Mouse (Mus musculus) CH12.LX (cell line): ENCODE measurements around the gene Csmd2. TPM values are rescaled to one million over a fixed set of nuclear protein-coding genes. Genes with fewer than 3 reads are reported as not detected.

Source experiments
- DNase-seq: peaks from one replicate; pipeline ENCODE4 v3.0.0-alpha.2; 2013; ENCODE audit errors: extremely low read depth
- H3K27ac ChIP-seq: 2 replicates; pipeline ENCODE4 v1.5.1; 2012; ENCODE audit warnings: low read depth, mild to moderate bottlenecking, control low read depth, moderate library complexity; ENCODE audit not compliant: insufficient read depth
- H3K27me3 ChIP-seq: replicated peaks from 2 replicates; pipeline ENCODE3; 2012; ENCODE audit warnings: inconsistent platforms
- H3K36me3 ChIP-seq, 2 experiments: replicated peaks in 1 of 2; 2 replicates each; pipeline versions ENCODE3 to v1.6.1; 2012; ENCODE audit warnings: inconsistent platforms in 1 of 2, low read length in 1 of 2, mild to moderate bottlenecking in 1 of 2, mixed read lengths in 1 of 2, moderate library complexity in 1 of 2; ENCODE audit not compliant: control insufficient read depth in 1 of 2, insufficient read depth in 1 of 2
- H3K4me1 ChIP-seq, 2 experiments: 2 replicates each; pipeline ENCODE4 v1.6.1; 2012; ENCODE audit warnings: inconsistent platforms in 1 of 2, moderate library complexity in 1 of 2; ENCODE audit not compliant: insufficient read depth in 2 of 2, control insufficient read depth in 1 of 2
- H3K4me2 ChIP-seq: 2 replicates; pipeline ENCODE4 v1.6.1; 2012; ENCODE audit warnings: low read depth, mild to moderate bottlenecking, control low read depth; ENCODE audit not compliant: poor library complexity, insufficient read depth, severe bottlenecking
- H3K4me3 ChIP-seq, 3 experiments: fragments of 150-350 bp in 1 of 3; sonication (generic) in 1 of 3; replicated peaks in 1 of 3; 2 replicates each; pipeline versions ENCODE3 to v1.5.1; 2011 to 2012; ENCODE audit warnings: low read depth in 2 of 3, low read length in 2 of 3, mild to moderate bottlenecking in 2 of 3, moderate library complexity in 2 of 3, control low read depth in 1 of 3, improper control_type of control experiment in 1 of 3, inconsistent platforms in 1 of 3, mixed read lengths in 1 of 3; ENCODE audit not compliant: poor library complexity in 1 of 3
- H3K79me2 ChIP-seq: replicated peaks from 2 replicates; pipeline ENCODE4 v1.6.1; 2012; ENCODE audit warnings: mild to moderate bottlenecking, moderate library complexity; ENCODE audit not compliant: control insufficient read depth, poor library complexity, insufficient read depth, severe bottlenecking; ENCODE audit errors: extremely low read depth
- H3K9ac ChIP-seq: 2 replicates; pipeline ENCODE4 v1.6.1; 2012; ENCODE audit warnings: low read depth, mild to moderate bottlenecking, control low read depth, moderate library complexity; ENCODE audit not compliant: insufficient read depth
- H3K9me3 ChIP-seq: replicated peaks from 2 replicates; pipeline ENCODE3; 2012; ENCODE audit warnings: low read length, inconsistent platforms, mixed read lengths
- BHLHE40 ChIP-seq: IDR thresholded peaks from 2 replicates; pipeline ENCODE4 v1.6.1; 2011; ENCODE audit warnings: mild to moderate bottlenecking, low read depth, low read length, improper control_type of control experiment
- CTCF ChIP-seq, 2 experiments: IDR thresholded peaks in 1 of 2; conservative IDR thresholded peaks in 1 of 2; 2 replicates each; pipeline ENCODE4 v1.5.1; 2011 to 2012; ENCODE audit warnings: low read depth in 2 of 2, low read length in 2 of 2, improper control_type of control experiment in 1 of 2, inconsistent platforms in 1 of 2, mild to moderate bottlenecking in 1 of 2, moderate library complexity in 1 of 2
- EP300 ChIP-seq: IDR thresholded peaks from 2 replicates; pipeline ENCODE4 v1.6.1; 2011; ENCODE audit warnings: low read length, improper control_type of control experiment
- ETS1 ChIP-seq: conservative IDR thresholded peaks from 2 replicates; pipeline ENCODE4 v1.6.1; 2012; ENCODE audit warnings: low read depth, mild to moderate bottlenecking, inconsistent platforms, low read length, improper control_type of control experiment, moderate library complexity
- GABPA ChIP-seq: IDR thresholded peaks from 2 replicates; pipeline ENCODE4 v1.6.1; 2012; ENCODE audit warnings: low read depth, low read length, improper control_type of control experiment, inconsistent platforms; ENCODE audit not compliant: insufficient replicate concordance
- HCFC1 ChIP-seq: IDR thresholded peaks from 2 replicates; pipeline ENCODE4 v1.6.1; 2012; ENCODE audit warnings: low read depth, mild to moderate bottlenecking, inconsistent platforms, low read length, improper control_type of control experiment
- JUN ChIP-seq: IDR thresholded peaks from 2 replicates; pipeline ENCODE4 v1.6.1; 2011; ENCODE audit warnings: low read depth, mild to moderate bottlenecking, low read length, improper control_type of control experiment, moderate library complexity; ENCODE audit not compliant: insufficient read depth
- KAT2A ChIP-seq: IDR thresholded peaks from 2 replicates; pipeline ENCODE4 v1.6.1; 2012; ENCODE audit warnings: low read length, improper control_type of control experiment, inconsistent platforms; ENCODE audit not compliant: insufficient replicate concordance
- MAZ ChIP-seq: IDR thresholded peaks from 2 replicates; pipeline ENCODE4 v1.6.1; 2012; ENCODE audit warnings: low read depth, mild to moderate bottlenecking, inconsistent platforms, low read length, improper control_type of control experiment, moderate library complexity
- MXI1 ChIP-seq: IDR thresholded peaks from 2 replicates; pipeline ENCODE4 v1.6.1; 2011; ENCODE audit warnings: mild to moderate bottlenecking, low read depth, low read length, improper control_type of control experiment
- NRF1 ChIP-seq: IDR thresholded peaks from 2 replicates; pipeline ENCODE4 v1.6.1; 2014; ENCODE audit warnings: low read depth, mild to moderate bottlenecking, inconsistent platforms, low read length, improper control_type of control experiment, moderate library complexity
- PAX5 ChIP-seq: IDR thresholded peaks from 2 replicates; pipeline ENCODE4 v1.6.1; 2012; ENCODE audit warnings: low read length, inconsistent platforms, mixed read lengths
- POLR2AphosphoS2 ChIP-seq: IDR thresholded peaks from 2 replicates; pipeline ENCODE4 v1.6.1; 2011; ENCODE audit warnings: low read depth, low read length, improper control_type of control experiment
- RAD21 ChIP-seq: IDR thresholded peaks from 2 replicates; pipeline ENCODE4 v1.6.1; 2011; ENCODE audit warnings: low read depth, mild to moderate bottlenecking, low read length, improper control_type of control experiment, moderate library complexity
- TBP ChIP-seq: conservative IDR thresholded peaks from 2 replicates; pipeline ENCODE4 v1.6.1; 2011; ENCODE audit warnings: low read depth, low read length, improper control_type of control experiment
- TCF12 ChIP-seq: IDR thresholded peaks from 2 replicates; pipeline ENCODE4 v1.6.1; 2014; ENCODE audit warnings: low read depth, mild to moderate bottlenecking, inconsistent platforms, low read length, improper control_type of control experiment
- USF2 ChIP-seq: conservative IDR thresholded peaks from 2 replicates; pipeline ENCODE4 v1.6.1; 2011; ENCODE audit warnings: low read depth, low read length, improper control_type of control experiment
- ZC3H11A ChIP-seq: IDR thresholded peaks from 2 replicates; pipeline ENCODE4 v1.6.1; 2012; ENCODE audit warnings: low read depth, mild to moderate bottlenecking, inconsistent platforms, low read length, improper control_type of control experiment
- ZKSCAN1 ChIP-seq: IDR thresholded peaks from 2 replicates; pipeline ENCODE4 v1.6.1; 2012; ENCODE audit warnings: low read depth, inconsistent platforms, low read length, improper control_type of control experiment, borderline replicate concordance
- ZNF384 ChIP-seq: IDR thresholded peaks from 2 replicates; pipeline ENCODE4 v1.6.1; 2012; ENCODE audit warnings: low read depth, low read length, improper control_type of control experiment, inconsistent platforms
- dilution Hi-C: fragments of 300-500 bp; cut with MboI; formaldehyde crosslinking; loops from 2 replicates; pipeline ENCODE4 v1.14.3; 2020; ENCODE audit warnings: low sequenced_read_pairs; ENCODE audit not compliant: extremely low pct_unique_long_range_greater_than_20kb, extremely low pct_ligation_motif_present
- in situ Hi-C: fragments of 300-500 bp; cut with MboI; formaldehyde crosslinking; loops from 3 replicates; pipeline ENCODE4 v1.14.3; 2019; ENCODE audit warnings: low sequenced_read_pairs, low pct_ligation_motif_present, low pct_unique_long_range_greater_than_20kb, mixed read lengths
- polyA plus RNA-seq: library from polyadenylated mRNA; unstranded; fragments of >175 nt; gene quantifications from 2 replicates; pipeline ENCODE4 v1.2.1, GENCODE M21; 2012; ENCODE audit warnings: low read depth; ENCODE audit not compliant: insufficient read length
- total RNA-seq, 2 experiments: library from RNA; depleted of rRNA; stranded (reverse); fragments of 300-350 nt in 1 of 2; fragments of >200 nt in 1 of 2; gene quantifications; 2 replicates each; pipeline ENCODE4 v1.2.3; 2012 to 2014

Gene Csmd2
- total and polyA plus RNA-seq, 3 experiments, result 0.08 to 0.80 TPM; not detected in 1

- no peak overlapping the region for H3K27ac ChIP-seq
- no peaks in the 10 kb centered on the region for H3K27me3 ChIP-seq
- no peaks in the 10 kb centered on the region for H3K4me1 ChIP-seq
- H3K4me2 ChIP-seq, result no peak overlapping the region
- no peaks in the 10 kb centered on the region for H3K36me3 ChIP-seq
- dilution Hi-C loops (no loop called here), in situ Hi-C loops (no loop called here)
- TF ChIP-seq HCFC1, result no peak
- TF ChIP-seq TBP, result no peak
- no peak for TF ChIP-seq BHLHE40
- TF ChIP-seq ZC3H11A, result no peak
- no peak for TF ChIP-seq ZKSCAN1
- no peak for TF ChIP-seq KAT2A
- TF ChIP-seq RAD21, result no peak
- TF ChIP-seq POLR2AphosphoS2, result no peak
- no peak for DNase-seq
- H3K9me3 ChIP-seq, result peaks cover 80% of the 10 kb centered on the region
- H3K79me2 ChIP-seq, result no peaks in the 10 kb centered on the region
- H3K4me3 ChIP-seq, result no peak overlapping the region
- no peak overlapping the region for H3K9ac ChIP-seq
These were observed 230.4 kb downstream of the Csmd2 start for GRCm38 (mm10) chr4:128217991-128218595.

GRCm38 (mm10) chr4:128224453-128224852 lies 236.8 kb downstream of the Csmd2 start:
- DNase-seq, result no peak
- dilution Hi-C loops, result no loop called here
- no peak for TF ChIP-seq MAZ
- TF ChIP-seq PAX5, result no peak
- no peak for TF ChIP-seq JUN
- no peak for TF ChIP-seq ZNF384
- no peak for TF ChIP-seq NRF1
- no peak for TF ChIP-seq CTCF (conservative IDR thresholded peaks at IDR 0.05 in 1 of 2, IDR thresholded peaks at IDR 0.05 in 1 of 2; ENCODE audit: low read depth in 2 of 2, low read length in 2 of 2)
- TF ChIP-seq USF2, result no peak
- TF ChIP-seq RAD21, result no peak
- TF ChIP-seq ZC3H11A, result no peak
- no peak for TF ChIP-seq POLR2AphosphoS2
- TF ChIP-seq TCF12, result no peak
- TF ChIP-seq GABPA, result no peak
- TF ChIP-seq MXI1, result no peak
- no peak for TF ChIP-seq ETS1
- no peak for TF ChIP-seq EP300
- no peak overlapping the region for H3K4me3 ChIP-seq
- H3K9me3 ChIP-seq, result peaks cover 78% of the 10 kb centered on the region
- no peaks in the 10 kb centered on the region for H3K4me1 ChIP-seq
- H3K27ac ChIP-seq, result no peak overlapping the region
- no peak overlapping the region for H3K9ac ChIP-seq
- no peak overlapping the region for H3K4me2 ChIP-seq
- no peaks in the 10 kb centered on the region for H3K36me3 ChIP-seq
- no peaks in the 10 kb centered on the region for H3K79me2 ChIP-seq
- in situ Hi-C loops, result no loop called here
- no peaks in the 10 kb centered on the region for H3K27me3 ChIP-seq
